Mouse (Mus musculus) intestine, embryonic 16.5 days (tissue): ENCODE data around the gene Ankrd13a. TPM values are rescaled to one million over a fixed set of nuclear protein-coding genes. Genes with fewer than 3 reads are reported as not detected.

Experiments
- ATAC-seq: fragments of 200-750 bp; cut with Nextera tagmentation; 2 replicates; pipeline ENCODE4 v1.8.0; 2017; ENCODE audit warnings: moderate TSS enrichment, moderate library complexity
- H3K27ac ChIP-seq: fragments of 300-500 bp; sonication (generic); 2 replicates; pipeline ENCODE4 v1.5.1; 2014; ENCODE audit warnings: mild to moderate bottlenecking, low read length
- H3K27me3 ChIP-seq: fragments of 300-500 bp; sonication (generic); replicated peaks from 2 replicates; pipeline ENCODE4 v1.6.1; 2014; ENCODE audit warnings: low read length, control low read depth, mixed read lengths; ENCODE audit not compliant: control insufficient read depth, insufficient read depth
- H3K36me3 ChIP-seq: fragments of 300-500 bp; sonication (generic); 2 replicates; pipeline ENCODE4 v1.6.1; 2014; ENCODE audit warnings: low read length, control low read depth; ENCODE audit not compliant: control insufficient read depth, insufficient read depth
- H3K4me1 ChIP-seq: fragments of 300-500 bp; sonication (generic); 2 replicates; pipeline ENCODE4 v1.6.1; 2014; ENCODE audit warnings: low read length, control low read depth, mixed read lengths; ENCODE audit not compliant: control insufficient read depth, insufficient read depth
- H3K4me2 ChIP-seq: fragments of 300-500 bp; sonication (generic); 2 replicates; pipeline ENCODE4 v1.6.1; 2014; ENCODE audit warnings: low read depth, low read length, control low read depth
- H3K4me3 ChIP-seq: fragments of 300-500 bp; sonication (generic); 2 replicates; pipeline ENCODE4 v1.5.1; 2014; ENCODE audit warnings: mild to moderate bottlenecking, low read length
- H3K9ac ChIP-seq: fragments of 300-500 bp; sonication (generic); 2 replicates; pipeline ENCODE4 v1.6.1; 2014; ENCODE audit warnings: low read depth, low read length
- H3K9me3 ChIP-seq: fragments of 300-500 bp; sonication (generic); 2 replicates; pipeline ENCODE4 v1.6.1; 2016; ENCODE audit warnings: low read length, control low read depth; ENCODE audit not compliant: control insufficient read depth
- WGBS: fragments of 180-500 bp; shearing (Covaris S2); extraction: QIAGEN DNeasy Blood & Tissue Kit; methylation state at CpG from one replicate; pipeline ENCODE4 v1.1.7; 2014; 5-methylcytosine and 5-hydroxymethylcytosine counted together
- polyA plus RNA-seq: library from polyadenylated mRNA; unstranded; fragments of >200 nt; fragmentation: Nextera tagmentation; extraction: Ambion mirVana; gene quantifications from 2 replicates; pipeline ENCODE4 v1.2.1, GENCODE M21; 2015

Ankrd13a gene
- polyA plus RNA-seq, 1 experiment from 2014 or later: 12.7 TPM

DNA sequence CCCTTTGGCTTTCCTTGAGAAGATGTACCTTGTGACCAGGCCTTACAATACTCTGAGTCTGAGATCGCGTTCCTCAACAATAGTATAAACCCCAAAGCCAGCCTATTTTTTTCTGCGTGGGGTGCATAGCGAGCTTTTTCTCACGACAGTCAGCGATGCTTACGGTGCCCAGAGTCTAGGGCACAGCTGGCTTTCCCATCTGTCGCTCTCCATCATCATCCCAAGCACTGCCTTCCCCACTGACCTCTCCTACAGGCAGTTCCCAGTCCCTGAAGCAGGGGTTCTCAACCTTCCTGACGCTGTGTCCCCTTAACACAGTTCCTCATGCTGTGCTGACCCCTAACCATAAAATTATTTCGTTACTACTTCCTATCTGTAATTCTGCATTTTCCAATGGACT, 31.9 kb upstream of the Ankrd13a start:
- Histone ChIP-seq H3K9me3 (no peaks in the 10 kb centered on the region), H3K27ac (no peak overlapping the region), H3K9ac (no peak overlapping the region), H3K4me1 (no peaks in the 10 kb centered on the region), H3K36me3 (peaks cover 39% of the 10 kb centered on the region), H3K4me3 (no peak overlapping the region), H3K4me2 (no peak overlapping the region), H3K27me3 (no peaks in the 10 kb centered on the region)
- 92% methylated on average over 10 of the region's 10 CpGs for WGBS
- no peak for ATAC-seq

DNA sequence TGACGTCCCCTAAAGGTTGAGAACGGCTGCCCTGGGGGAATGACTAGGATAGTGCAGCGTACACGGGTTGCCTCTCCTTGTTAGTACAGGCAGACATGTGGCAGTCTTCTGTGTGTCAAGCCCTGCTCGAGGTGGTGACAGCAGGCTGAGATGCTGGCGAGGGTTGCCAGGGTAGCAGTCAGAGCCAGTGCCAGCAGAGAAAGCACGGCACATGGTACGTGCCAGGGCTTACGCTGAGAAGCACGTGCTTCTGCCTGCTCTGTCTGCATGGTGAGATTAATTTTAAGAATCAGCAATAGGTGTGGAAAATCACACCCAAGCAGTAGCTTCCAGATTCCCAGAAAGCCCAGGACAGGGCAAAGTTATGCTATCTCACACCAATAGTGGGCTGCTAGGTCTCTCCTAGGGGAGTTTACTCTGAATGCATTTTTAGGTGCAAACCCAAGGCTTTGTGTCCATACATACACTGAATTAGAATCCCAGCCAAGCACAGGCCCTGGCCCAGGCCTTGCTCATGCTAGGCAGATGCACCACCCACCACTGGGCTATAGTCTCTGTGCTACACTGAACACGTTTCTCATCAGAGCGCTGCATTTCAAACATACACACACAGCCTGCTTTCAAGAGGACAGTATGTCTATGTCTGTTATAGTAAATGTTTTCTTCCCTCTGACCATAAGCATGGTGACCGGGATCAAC, 31.3 kb upstream of the Ankrd13a start:
- no peak for ATAC-seq

DNA sequence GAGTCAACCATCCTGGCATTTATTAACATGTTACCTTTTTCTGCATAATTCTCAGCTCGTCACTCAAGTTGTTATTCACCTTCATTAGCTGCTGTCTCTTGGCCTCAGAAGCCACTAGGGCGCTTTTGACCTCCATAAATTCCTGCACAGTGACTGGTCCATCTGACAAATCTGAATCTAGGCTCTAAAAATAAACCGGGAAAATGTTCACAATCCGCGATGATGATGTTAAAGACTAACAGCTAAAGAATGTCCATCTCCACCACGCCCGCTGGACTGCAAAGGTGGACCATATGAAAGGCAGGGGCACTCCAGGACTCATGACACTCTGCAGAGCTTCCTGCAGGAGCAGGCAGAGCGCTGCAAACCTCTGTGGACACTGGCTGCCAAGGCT, 30.8 kb upstream of the Ankrd13a start:
- H3K36me3 ChIP-seq: peaks cover 39% of the 10 kb centered on the region
- H3K4me3 ChIP-seq: no peak overlapping the region
- H3K27me3 ChIP-seq: no peaks in the 10 kb centered on the region
- H3K9me3 ChIP-seq: no peaks in the 10 kb centered on the region
- no peak overlapping the region for H3K4me2 ChIP-seq
- no peak overlapping the region for H3K9ac ChIP-seq
- ATAC-seq: no peak
- H3K27ac ChIP-seq: no peak overlapping the region
- H3K4me1 ChIP-seq: no peaks in the 10 kb centered on the region
- 88% methylated on average over 8 of the region's 8 CpGs for WGBS

More for the DNA sequence above, 31.3 kb upstream of the Ankrd13a start:
- Histone ChIP-seq H3K4me3 (no peak overlapping the region), H3K9ac (no peak overlapping the region), H3K4me1 (no peaks in the 10 kb centered on the region), H3K4me2 (no peak overlapping the region), H3K27me3 (no peaks in the 10 kb centered on the region), H3K27ac (no peak overlapping the region), H3K36me3 (peaks cover 38% of the 10 kb centered on the region), H3K9me3 (no peaks in the 10 kb centered on the region)
- WGBS: 93% methylated on average over 13 of the region's 13 CpGs

DNA sequence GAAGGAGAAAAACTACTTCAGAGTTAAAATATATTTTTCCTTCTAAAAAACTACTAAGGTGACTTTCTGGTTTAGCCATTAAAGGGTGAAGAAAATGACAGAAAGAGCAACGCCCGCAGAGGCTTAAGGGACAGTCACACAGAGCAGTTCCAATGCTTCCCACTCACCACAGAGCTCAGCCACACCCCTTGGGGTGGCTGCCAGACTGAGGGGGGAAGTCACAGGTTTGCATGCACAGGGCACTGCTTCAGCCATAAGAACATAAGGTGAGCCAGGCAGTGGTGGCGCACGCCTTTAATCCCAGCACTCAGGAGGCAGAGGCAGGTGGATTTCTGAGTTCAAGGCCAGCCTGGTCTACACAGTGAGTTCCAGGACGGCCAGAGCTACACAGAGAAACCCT, 28.9 kb upstream of the Ankrd13a start:
- H3K27me3 ChIP-seq: no peaks in the 10 kb centered on the region
- WGBS: 85% methylated on average over 5 of the region's 5 CpGs
- H3K27ac ChIP-seq: no peak overlapping the region
- no peaks in the 10 kb centered on the region for H3K4me1 ChIP-seq
- H3K4me3 ChIP-seq: no peak overlapping the region
- no peak overlapping the region for H3K9ac ChIP-seq
- H3K36me3 ChIP-seq: peaks cover 45% of the 10 kb centered on the region
- H3K4me2 ChIP-seq: no peak overlapping the region
- no peaks in the 10 kb centered on the region for H3K9me3 ChIP-seq
- no peak for ATAC-seq

DNA sequence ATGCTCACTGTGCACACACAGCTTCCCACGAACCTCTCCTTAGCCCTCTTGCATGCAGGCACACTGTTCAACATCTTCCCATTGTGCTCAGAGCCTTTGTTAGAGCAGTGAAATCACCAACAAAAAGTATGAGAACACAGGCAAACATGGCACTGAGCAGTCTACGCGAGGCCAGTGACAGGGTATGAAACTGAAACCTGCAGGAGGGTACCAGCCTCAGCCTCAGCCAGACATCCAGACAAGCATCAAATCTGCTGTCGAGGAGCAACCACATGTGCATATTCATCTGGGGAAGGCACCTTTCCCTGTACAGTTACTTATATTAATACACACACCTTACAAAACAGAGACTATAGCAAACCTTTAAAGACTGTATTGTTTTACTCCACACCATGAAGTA, 27.6 kb upstream of the Ankrd13a start:
- Histone ChIP-seq H3K4me1 (no peaks in the 10 kb centered on the region), H3K4me2 (no peak overlapping the region), H3K36me3 (peaks cover 42% of the 10 kb centered on the region), H3K9ac (no peak overlapping the region), H3K4me3 (no peak overlapping the region), H3K27me3 (no peaks in the 10 kb centered on the region), H3K27ac (no peak overlapping the region), H3K9me3 (no peaks in the 10 kb centered on the region)
- no peak for ATAC-seq
- 95% methylated on average over 4 of the region's 4 CpGs for WGBS

DNA sequence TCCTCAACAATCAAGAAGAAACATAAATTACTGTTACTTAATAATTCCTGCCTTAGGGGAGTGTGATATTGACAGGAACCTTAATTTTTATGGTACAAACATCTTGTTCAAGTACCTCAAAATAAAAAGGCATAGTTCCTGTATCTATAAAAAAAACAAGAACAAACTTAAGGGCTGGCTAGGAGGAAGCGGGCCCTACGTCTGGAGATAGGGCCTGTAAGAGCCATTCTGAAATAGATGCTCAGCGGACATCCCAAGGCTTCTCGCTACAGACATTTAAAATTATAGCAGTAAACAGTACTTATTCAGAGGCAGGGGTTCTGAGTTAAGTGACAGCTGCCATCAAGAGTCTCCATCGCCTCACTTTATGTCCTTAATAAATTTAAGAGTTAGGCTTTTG, 27.0 kb upstream of the Ankrd13a start:
- peaks cover 40% of the 10 kb centered on the region for H3K36me3 ChIP-seq
- ATAC-seq: no peak
- no peak overlapping the region for H3K4me3 ChIP-seq
- no peaks in the 10 kb centered on the region for H3K27me3 ChIP-seq
- no peak overlapping the region for H3K4me2 ChIP-seq
- H3K9ac ChIP-seq: no peak overlapping the region
- WGBS: 94% methylated on average over 5 of the region's 5 CpGs
- no peaks in the 10 kb centered on the region for H3K9me3 ChIP-seq
- no peak overlapping the region for H3K27ac ChIP-seq
- H3K4me1 ChIP-seq: no peaks in the 10 kb centered on the region

DNA sequence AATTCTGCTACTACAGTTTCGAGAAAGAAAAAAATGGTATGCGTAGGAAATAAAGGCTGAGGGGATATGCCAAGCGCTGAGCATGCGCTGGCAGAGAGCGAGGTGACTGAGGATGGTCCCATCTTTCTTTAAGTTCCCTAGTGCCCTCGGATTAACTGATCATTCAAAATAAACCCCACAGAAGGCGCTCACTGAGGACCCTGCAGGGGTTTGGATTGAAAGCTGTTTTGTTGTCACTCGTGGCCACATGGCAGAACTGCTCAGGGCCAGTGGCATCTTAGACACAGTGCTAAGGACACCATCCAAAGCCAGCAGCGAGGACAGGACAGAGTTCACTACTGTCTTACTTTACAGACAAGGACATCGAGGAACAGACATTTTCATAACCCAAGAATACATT, 24.2 kb upstream of the Ankrd13a start:
- Histone ChIP-seq H3K9me3 (no peaks in the 10 kb centered on the region), H3K36me3 (peaks cover 31% of the 10 kb centered on the region), H3K4me2 (no peak overlapping the region), H3K27ac (no peak overlapping the region), H3K4me3 (no peak overlapping the region), H3K9ac (no peak overlapping the region), H3K27me3 (no peaks in the 10 kb centered on the region), H3K4me1 (no peaks in the 10 kb centered on the region)
- 88% methylated on average over 10 of the region's 10 CpGs for WGBS
- ATAC-seq: no peak

DNA sequence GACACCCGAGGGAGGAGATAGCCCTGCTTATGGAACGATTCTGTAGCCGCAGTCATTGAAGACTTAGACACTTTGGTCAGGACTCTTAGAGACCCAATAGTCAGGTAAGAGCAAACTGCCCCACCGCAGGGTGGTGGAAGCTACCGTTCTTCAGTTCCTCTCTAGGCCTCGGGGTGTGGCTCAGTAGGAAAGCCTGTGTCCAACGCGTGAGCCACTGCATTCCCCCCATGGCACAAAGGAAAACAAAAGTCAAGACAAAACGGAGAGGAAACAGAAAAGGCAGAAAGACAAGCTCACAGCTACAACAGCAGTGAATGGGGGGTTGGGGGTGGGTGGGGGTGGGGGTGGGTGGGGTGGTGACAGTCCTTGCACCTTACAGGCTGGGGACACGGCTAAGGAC, 22.1 kb upstream of the Ankrd13a start:
- H3K4me3 ChIP-seq: no peak overlapping the region
- H3K27ac ChIP-seq: no peak overlapping the region
- peaks cover 30% of the 10 kb centered on the region for H3K36me3 ChIP-seq
- no peak overlapping the region for H3K9ac ChIP-seq
- no peak for ATAC-seq
- H3K9me3 ChIP-seq: no peaks in the 10 kb centered on the region
- H3K27me3 ChIP-seq: no peaks in the 10 kb centered on the region
- no peak overlapping the region for H3K4me2 ChIP-seq
- WGBS: 90% methylated on average over 10 of the region's 10 CpGs
- H3K4me1 ChIP-seq: no peaks in the 10 kb centered on the region

DNA sequence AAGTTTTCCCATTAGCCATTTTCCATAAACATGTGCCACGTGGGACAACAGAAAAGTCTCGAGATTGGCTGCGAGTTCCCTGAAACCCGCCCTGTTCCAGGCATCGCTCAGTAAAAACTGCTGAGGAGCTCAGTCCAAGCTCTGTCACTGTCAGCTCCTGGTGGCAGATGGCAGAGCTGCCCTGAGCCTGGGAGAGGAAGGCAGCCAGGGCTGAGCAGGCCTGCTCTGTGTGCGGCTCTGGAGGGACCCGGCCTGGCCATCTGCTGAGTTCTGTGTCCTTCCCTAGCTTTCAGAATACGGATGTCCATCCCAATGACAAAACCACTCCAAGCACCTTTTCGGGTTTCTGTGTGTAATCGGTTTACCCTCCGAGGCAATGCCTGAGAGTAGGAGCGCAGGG, 21.1 kb upstream of the Ankrd13a start:
- Histone ChIP-seq H3K27ac (no peak overlapping the region), H3K4me2 (no peak overlapping the region), H3K36me3 (peaks cover 28% of the 10 kb centered on the region), H3K9me3 (no peaks in the 10 kb centered on the region), H3K4me1 (no peaks in the 10 kb centered on the region), H3K9ac (no peak overlapping the region), H3K4me3 (no peak overlapping the region), H3K27me3 (no peaks in the 10 kb centered on the region)
- WGBS: 93% methylated on average over 12 of the region's 12 CpGs
- no peak for ATAC-seq

DNA sequence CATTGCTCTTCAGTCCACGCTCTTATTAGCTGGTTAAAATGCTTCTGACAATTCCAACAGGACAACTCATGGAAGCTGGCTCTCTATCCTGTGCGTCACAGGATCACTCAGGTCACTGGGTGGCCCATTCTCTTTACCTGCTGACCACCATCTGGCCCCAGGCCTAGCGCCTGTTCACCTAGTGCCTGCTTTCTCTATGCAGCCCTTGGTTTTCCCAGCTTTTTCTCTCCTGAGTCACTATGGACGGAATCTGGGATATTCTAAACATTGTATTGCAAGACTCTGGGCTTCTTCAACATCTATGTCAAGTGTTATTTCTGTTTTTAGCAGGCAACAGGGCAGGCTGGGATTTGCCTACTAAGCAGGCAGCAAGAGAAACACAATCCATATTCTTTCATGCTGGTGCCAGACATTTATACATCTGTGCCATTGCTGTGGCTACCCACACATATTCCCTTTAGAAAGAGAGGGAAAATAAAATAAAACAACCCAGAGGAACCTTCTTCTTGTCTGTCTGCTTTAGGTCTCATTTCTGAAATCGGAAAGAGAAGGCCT, 14.9 kb upstream of the Ankrd13a start:
- H3K27me3 ChIP-seq: no peaks in the 10 kb centered on the region
- 92% methylated on average over 5 of the region's 5 CpGs for WGBS
- H3K9me3 ChIP-seq: no peaks in the 10 kb centered on the region
- H3K36me3 ChIP-seq: peaks cover 8% of the 10 kb centered on the region; the same call in 1 of the 2 replicates
- ATAC-seq: no peak
- H3K4me3 ChIP-seq: no peak overlapping the region
- no peak overlapping the region for H3K4me2 ChIP-seq
- no peak overlapping the region for H3K9ac ChIP-seq
- no peak overlapping the region for H3K27ac ChIP-seq
- no peaks in the 10 kb centered on the region for H3K4me1 ChIP-seq
